In genomic region chr19:46148372-46148760, GRCm38 (mm10) we compare ENCODE assay signal across 8 mouse cellular contexts. TPM values are rescaled to one million over a fixed set of nuclear protein-coding genes. Genes with fewer than 3 reads are reported as not detected.
DNase-seq lines count a peak whose midpoint lies in the region; ATAC-seq and TF ChIP-seq lines count a peak whose summit lies in the region.

No protein-coding gene starts in this region.

- H3ac ChIP-seq in C2C12 (ENCODE audit: control insufficient read depth, insufficient read length, low read depth), result peak overlapping the region; percentile 49

- peaks cover 4% of the 10 kb centered on the region for H3K79me3 ChIP-seq in C2C12 (ENCODE audit: low read depth)

- peaks cover 10% of the 10 kb centered on the region for H3K79me2 ChIP-seq in C2C12 (ENCODE audit: control insufficient read depth, insufficient read depth)

- under 1% methylated on average over 27 of the region's 27 CpGs for WGBS in forebrain, embryonic 10.5 days
- WGBS in heart, postnatal 0 days, result under 1% methylated on average over 25 of the region's 27 CpGs

- H3K4me1 ChIP-seq in forebrain, embryonic 10.5 days, result peaks cover 39% of the 10 kb centered on the region
- H3K4me1 ChIP-seq in heart, postnatal 0 days (ENCODE audit: control insufficient read depth, insufficient read depth), result peaks cover 11% of the 10 kb centered on the region

- peak overlapping the region; percentile 18 for H3K4me3 ChIP-seq in C2C12 (ENCODE audit: insufficient read depth, poor library complexity, severe bottlenecking)
- H3K4me3 ChIP-seq in forebrain, embryonic 10.5 days, result peak overlapping the region; percentile 65
- peak overlapping the region; percentile 62 for H3K4me3 ChIP-seq in heart, postnatal 0 days (ENCODE audit: low read depth, low read length)

- H3K36me3 ChIP-seq in C2C12 (ENCODE audit: control insufficient read depth, insufficient read depth), result no peaks in the 10 kb centered on the region
- H3K36me3 ChIP-seq in forebrain, embryonic 10.5 days (replicated peaks), result no peaks in the 10 kb centered on the region
- no peaks in the 10 kb centered on the region for H3K36me3 ChIP-seq in heart, postnatal 0 days (replicated peaks; ENCODE audit: control insufficient read depth, insufficient read depth, low read length)

- H3K4me2 ChIP-seq in heart, postnatal 0 days (ENCODE audit: low read depth, low read length), result peak overlapping the region; percentile 97

- no peaks in the 10 kb centered on the region for H3K27me3 ChIP-seq in C2C12 (ENCODE audit: control insufficient read depth, insufficient read depth, insufficient read length)
- H3K27me3 ChIP-seq in forebrain, embryonic 10.5 days (ENCODE audit: poor library complexity, severe bottlenecking), result peaks cover 79% of the 10 kb centered on the region
- H3K27me3 ChIP-seq in heart, postnatal 0 days (ENCODE audit: control insufficient read depth, insufficient read depth, low read length), result peaks cover 48% of the 10 kb centered on the region

- H3K9ac ChIP-seq in heart, postnatal 0 days (replicated peaks; ENCODE audit: low read depth, low read length), result peak overlapping the region; percentile 33; the same call in 1 of the 2 replicates

- TF ChIP-seq EP300 in heart, postnatal 0 days (IDR thresholded peaks at IDR 0.05; ENCODE audit: low read depth), result no peak

- H3K9me3 ChIP-seq in forebrain, embryonic 10.5 days, result no peaks in the 10 kb centered on the region
- H3K9me3 ChIP-seq in heart, postnatal 0 days (replicated peaks; ENCODE audit: control insufficient read depth, low read length), result no peaks in the 10 kb centered on the region

- H3K27ac ChIP-seq in forebrain, embryonic 10.5 days, result no peak overlapping the region
- H3K27ac ChIP-seq in heart, postnatal 0 days (ENCODE audit: low read depth), result no peak overlapping the region

- peak; percentile 58 for ATAC-seq in heart, postnatal 0 days (ENCODE audit: insufficient read depth, low read depth)

- no peak for TF ChIP-seq CTCF in C2C12 (IDR thresholded peaks at IDR 0.05; ENCODE audit: control insufficient read depth, insufficient read depth, insufficient read length)
- TF ChIP-seq CTCF in heart, postnatal 0 days (IDR thresholded peaks at IDR 0.05; ENCODE audit: low read depth), result no peak

- DNase-seq in adrenal gland, adult 18-20 months (ENCODE audit: low spot score in 2 of 2), result peak; percentile 78 to 80
- peak; percentile 88 for DNase-seq in forebrain, embryonic 10.5 days (ENCODE audit: extremely low spot score, low spot score)
- DNase-seq in heart, postnatal 0 days (ENCODE audit: low spot score), result peak; percentile 83
- DNase-seq in kidney, postnatal 36 days, result peak; percentile 90 to 93
- peak; percentile 95 for DNase-seq in lung, postnatal 10 days
- DNase-seq in retina, embryonic 14.5 days (ENCODE audit: low spot score), result peak; percentile 85
- DNase-seq in thymus, postnatal 25 days, result peak; percentile 57

TF ChIP-seq in C2C12, 6 proteins besides CTCF, POLR2A, EP300 and RAD21:
- TF ChIP-seq MYOG (IDR thresholded peaks at IDR 0.05; ENCODE audit: control insufficient read depth, extremely low read depth, insufficient read length), result no peak
- peak; percentile 41 for TF ChIP-seq MAX (IDR thresholded peaks at IDR 0.05)
- TF ChIP-seq FOSL1 (IDR thresholded peaks at IDR 0.05; ENCODE audit: insufficient read depth, low read length, poor library complexity, severe bottlenecking), result no peak
- peak; percentile 82 for TF ChIP-seq USF1 (IDR thresholded peaks at IDR 0.05; ENCODE audit: low read depth)
- TF ChIP-seq MYOD1 (IDR thresholded peaks at IDR 0.05; ENCODE audit: control insufficient read depth, insufficient read length, low read depth), result no peak
- TF ChIP-seq CEBPB (IDR thresholded peaks at IDR 0.05; ENCODE audit: low read depth), result no peak

RNA-seq across cellular contexts. Expression of gene Pitx3, which starts 0.2 kb away (rescaled TPM):
- 8.3 TPM for polyA plus RNA-seq in C2C12 (2012; fragmentation: generic; extraction: Trizol)
- not detected for total RNA-seq in adrenal gland, adult 18-20 months (2021)
- 0.18 and 0.25 TPM in 2 replicates for polyA plus RNA-seq in forebrain, embryonic 10.5 days (2016; fragmentation: Nextera tagmentation; extraction: Ambion mirVana)
- total RNA-seq in heart, postnatal 0 days (2014; rRNA removed; ENCODE audit: low replicate concordance), result not detected in 2 replicates
- polyA plus RNA-seq in heart, postnatal 0 days (2015; fragmentation: Nextera tagmentation; extraction: Ambion mirVana), result not detected in 2 replicates

RNA-seq across cellular contexts. Expression of gene Gbf1, which starts 3.9 kb away (rescaled TPM):
- 40.8 TPM for polyA plus RNA-seq in C2C12 (2012; fragmentation: generic; extraction: Trizol)
- 10 to 100 TPM; 67.8 to 82.5 TPM for total RNA-seq in adrenal gland, adult 18-20 months (2021)
- polyA plus RNA-seq in forebrain, embryonic 10.5 days (2016; fragmentation: Nextera tagmentation; extraction: Ambion mirVana), result 36.9 and 41.8 TPM in 2 replicates
- total RNA-seq in heart, postnatal 0 days (2014; rRNA removed; ENCODE audit: low replicate concordance), result 39.7 and 46.8 TPM in 2 replicates
- polyA plus RNA-seq in heart, postnatal 0 days (2015; fragmentation: Nextera tagmentation; extraction: Ambion mirVana), result 27.5 and 29.0 TPM in 2 replicates

RNA-seq across cellular contexts. Expression of gene Elovl3, which starts 16.7 kb away (rescaled TPM):
- polyA plus RNA-seq in C2C12 (2012; fragmentation: generic; extraction: Trizol), result 0.37 TPM
- 10 to 100 TPM; 84.8 to 94.1 TPM for total RNA-seq in adrenal gland, adult 18-20 months (2021)
- 0.07 and 0.17 TPM in 2 replicates for polyA plus RNA-seq in forebrain, embryonic 10.5 days (2016; fragmentation: Nextera tagmentation; extraction: Ambion mirVana)
- not detected in 2 replicates for total RNA-seq in heart, postnatal 0 days (2014; rRNA removed; ENCODE audit: low replicate concordance)
- not detected in 2 replicates for polyA plus RNA-seq in heart, postnatal 0 days (2015; fragmentation: Nextera tagmentation; extraction: Ambion mirVana)
